Mouse (Mus musculus): ENCODE measurements around the gene Erp44.

Gene Erp44

DNA sequence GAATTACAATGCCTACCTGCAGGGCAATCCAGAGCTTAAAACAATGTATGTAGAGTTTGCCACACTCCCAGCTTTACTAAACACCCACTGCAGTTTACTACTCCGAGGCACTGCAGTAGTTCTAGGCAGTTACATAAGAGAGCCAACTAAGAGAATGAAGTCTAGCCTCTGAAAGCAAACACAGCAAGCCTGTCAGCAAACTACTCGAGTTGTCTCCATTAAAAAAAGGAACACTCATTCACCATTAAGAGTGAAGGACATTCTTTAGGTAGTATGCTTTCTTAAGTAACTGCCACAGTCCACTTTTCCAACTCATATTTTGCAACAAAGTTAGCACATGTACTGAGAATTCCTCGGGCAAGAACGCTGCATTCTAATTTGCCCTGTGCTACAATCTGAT is 40.3 kb downstream of the Erp44 start:
- DNase-seq (ENCODE audit: low spot score in 2 of 2) = no peak

- DNase-seq (ENCODE audit: low spot score in 2 of 2) = no peak
Observed at GRCm38 (mm10) chr4:48236721-48237120, 42.6 kb downstream of the Erp44 start.

DNA sequence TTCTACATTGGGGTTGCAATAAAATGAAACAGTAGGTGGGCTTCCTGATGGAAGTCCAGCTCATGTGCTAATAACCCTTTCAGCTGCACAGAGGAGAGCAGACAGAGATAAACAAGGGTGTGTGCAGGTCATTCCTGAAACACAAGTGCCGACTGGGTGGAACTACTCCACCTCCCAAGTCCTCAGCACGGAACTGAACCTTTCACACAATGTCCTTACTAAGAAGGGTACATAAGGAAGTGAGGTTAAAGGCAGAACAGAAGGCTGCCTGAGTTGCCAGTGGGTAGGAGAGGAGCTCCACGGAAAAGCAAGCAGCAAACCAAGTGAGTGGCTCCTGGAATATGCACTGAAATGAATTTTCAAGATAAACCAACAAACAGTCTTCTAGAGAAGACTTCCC is 52.6 kb downstream of the Erp44 start:
- DNase-seq (ENCODE audit: low spot score in 2 of 2) = no peak

GRCm38 (mm10) chr4:48225604-48226003 is 53.8 kb downstream of the Erp44 start:
- no peak for DNase-seq (ENCODE audit: low spot score in 2 of 2)

DNA sequence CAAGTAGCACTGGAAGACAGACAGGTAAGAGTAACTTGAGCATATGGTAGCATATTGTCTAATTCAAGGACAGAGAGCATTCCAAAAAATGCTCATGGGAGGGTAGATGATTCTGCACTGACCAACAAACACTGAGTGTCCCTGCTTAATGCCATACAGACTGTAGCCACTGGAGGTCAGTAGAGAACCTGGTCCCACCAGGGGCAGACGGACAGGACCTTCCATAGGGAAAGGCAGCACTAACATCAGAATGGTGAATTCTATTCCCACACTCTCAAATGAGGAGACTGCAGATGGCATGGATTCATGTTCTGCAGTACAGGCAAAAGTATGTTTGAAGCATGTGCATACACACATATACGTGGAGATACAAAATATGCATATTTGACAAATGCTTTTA is 54.2 kb downstream of the Erp44 start:
- DNase-seq (ENCODE audit: low spot score in 2 of 2) = peak in 1 of 2 experiments; percentile 70

DNA sequence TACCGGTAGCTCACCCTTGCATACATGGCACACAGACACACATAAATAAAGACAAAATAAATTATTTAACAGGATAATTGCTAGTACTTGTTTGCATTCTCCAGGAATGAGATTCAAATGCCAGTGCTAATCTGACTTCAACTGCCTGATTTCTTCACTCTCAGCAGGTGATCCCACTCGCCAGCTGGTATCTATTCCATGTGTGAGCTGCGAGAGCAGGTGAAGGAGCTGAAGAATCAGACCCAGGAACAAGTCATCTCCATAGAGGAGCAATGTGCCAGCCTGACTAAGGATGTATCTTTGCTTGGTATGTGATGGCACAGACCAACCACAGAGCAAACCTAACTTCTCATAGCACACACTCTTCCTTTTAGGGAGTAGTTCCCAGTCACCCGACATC is 75.8 kb downstream of the Erp44 start:
- no peak for DNase-seq (ENCODE audit: low spot score in 2 of 2)

DNA sequence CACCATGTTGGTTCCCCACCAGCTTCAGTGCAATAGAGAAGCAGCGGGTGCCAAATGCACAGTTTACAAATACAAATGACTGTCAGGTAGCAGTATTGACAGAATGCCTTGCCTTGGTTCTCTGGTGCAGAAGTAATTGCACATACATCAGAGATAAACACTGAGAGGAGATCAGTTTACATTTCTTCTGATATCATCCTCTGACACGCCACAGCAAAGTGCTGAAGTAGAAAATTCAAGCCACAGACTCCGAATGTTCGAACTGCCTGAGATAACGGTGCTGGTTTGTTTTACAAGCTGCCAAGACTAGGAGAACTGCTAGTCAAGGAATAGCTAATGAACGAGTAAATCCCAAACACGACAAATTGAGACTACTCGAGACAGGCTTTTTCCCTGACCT is 80.9 kb downstream of the Erp44 start:
- DNase-seq (ENCODE audit: low spot score in 2 of 2) = no peak

GRCm38 (mm10) chr4:48197925-48198324 is 81.4 kb downstream of the Erp44 start:
- no peak for DNase-seq (ENCODE audit: low spot score in 2 of 2)

DNA sequence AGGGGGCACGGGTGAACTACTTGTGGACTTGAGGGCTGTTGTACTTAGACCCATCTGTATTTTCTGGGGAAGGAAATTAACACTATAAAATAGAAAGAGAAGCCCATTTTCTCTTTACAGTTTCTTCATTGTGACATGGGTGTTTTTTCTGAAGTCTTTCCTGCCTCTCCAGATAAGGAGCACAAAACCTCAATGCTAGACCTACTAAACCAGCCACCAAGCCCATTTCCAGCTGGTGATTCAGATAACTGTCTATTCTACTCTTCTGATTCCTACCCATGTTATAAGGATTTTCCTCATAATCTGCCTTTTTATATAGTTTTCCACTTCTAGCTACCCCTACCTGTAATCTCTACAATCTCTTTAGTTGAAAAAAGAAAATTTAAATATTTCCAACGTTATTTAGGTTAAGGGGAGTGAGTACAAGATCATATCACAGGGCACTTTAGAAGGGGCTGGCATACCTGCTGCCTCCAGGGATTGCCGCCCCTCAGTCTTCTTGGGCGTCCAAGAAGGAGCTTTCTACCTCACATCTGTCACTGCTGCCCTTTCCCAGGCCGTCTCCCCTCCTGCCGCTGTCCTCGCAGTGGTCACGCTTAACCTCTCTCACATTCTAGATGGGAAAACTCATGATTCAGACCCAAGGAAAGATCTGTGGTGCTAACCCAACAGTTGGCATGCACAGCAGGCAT is 97.1 kb downstream of the Erp44 start:
- no peak for DNase-seq (ENCODE audit: low spot score in 2 of 2)

DNA sequence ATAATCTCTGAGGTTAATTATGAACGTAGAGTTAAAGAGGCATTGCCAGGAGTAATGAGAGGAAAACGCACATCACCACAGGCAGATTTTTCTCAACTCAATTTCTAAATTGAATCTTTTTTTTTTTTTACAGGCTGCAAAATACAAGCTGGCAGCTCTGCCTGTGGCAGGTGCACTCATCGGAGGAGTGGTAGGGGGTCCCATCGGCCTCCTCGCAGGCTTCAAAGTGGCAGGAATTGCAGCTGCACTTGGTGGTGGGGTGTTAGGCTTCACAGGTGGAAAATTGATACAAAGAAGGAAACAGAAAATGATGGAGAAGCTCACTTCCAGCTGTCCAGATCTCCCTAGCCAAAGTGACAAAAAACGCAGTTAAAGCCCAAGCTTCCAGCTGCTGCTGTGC is 98.0 kb downstream of the Erp44 start:
- no peak for DNase-seq (ENCODE audit: low spot score in 2 of 2)

- no peak for DNase-seq (ENCODE audit: low spot score in 2 of 2)
Observed at GRCm38 (mm10) chr4:48180922-48181321, 98.4 kb downstream of the Erp44 start.

- DNase-seq (ENCODE audit: low spot score in 2 of 2) = no peak
Observed at GRCm38 (mm10) chr4:48175666-48176065, 103.7 kb downstream of the Erp44 start.

DNA sequence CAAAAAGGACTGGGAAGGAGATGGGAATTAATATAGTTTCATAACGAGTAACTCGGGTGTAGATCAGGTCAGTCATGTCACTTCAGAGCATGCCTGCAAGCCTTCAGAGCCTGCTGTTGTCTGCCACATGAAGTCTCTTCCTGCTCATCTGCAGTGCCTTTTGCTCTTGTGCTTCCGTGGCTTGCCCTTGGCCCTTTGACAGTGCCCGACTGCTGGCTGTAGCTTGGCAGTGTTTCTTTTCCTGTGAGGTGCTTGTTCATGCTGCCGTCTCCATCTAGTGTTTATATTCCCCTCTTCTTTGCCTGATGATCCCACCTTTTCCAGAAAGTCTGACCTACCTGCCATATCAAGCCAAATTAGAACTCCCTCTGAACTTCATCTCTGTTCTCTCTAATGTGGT is 115.5 kb downstream of the Erp44 start:
- no peak for DNase-seq (ENCODE audit: low spot score in 2 of 2)

GRCm38 (mm10) chr4:48160386-48160785 is 119.0 kb downstream of the Erp44 start:
- DNase-seq (ENCODE audit: low spot score in 2 of 2) = no peak

DNA sequence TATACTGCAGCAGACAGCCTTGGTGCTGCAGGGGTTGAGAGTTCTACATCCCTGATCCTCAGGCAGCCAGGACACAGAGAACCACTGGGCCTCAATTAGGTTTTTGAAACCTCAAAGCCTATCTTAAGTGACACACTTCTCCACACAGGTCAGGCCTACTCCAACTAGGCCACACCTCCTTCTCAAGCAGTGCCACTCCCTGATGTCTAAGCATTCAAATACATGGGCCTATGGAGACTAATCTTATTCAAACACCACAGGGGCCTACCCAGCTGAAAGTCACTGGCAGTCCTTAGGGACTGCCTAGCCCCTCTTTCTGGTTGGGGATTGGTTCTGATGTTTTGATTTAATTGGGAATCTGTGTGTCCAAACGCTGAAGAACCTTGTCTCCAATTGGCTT is 123.5 kb downstream of the Erp44 start:
- no peak for DNase-seq (ENCODE audit: low spot score in 2 of 2)

DNA sequence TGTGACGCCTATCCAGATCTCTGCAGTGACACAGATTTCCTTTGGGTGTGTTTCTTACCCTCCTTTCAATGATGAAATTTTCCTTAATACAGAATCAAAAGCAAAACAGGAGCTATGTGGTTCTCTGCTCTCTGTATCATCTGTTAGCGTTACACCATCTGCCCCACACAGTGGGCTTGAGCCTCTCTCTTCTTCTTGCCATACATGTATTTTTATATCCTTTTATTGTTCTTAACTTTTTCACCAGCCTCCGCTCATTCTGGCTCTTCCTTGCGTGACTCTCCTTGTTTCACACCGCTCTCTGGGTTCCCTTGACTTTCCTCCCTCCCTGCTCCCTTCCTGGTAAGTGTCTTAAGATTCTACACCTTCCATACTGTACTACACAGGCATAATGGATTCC is 126.1 kb downstream of the Erp44 start:
- DNase-seq (ENCODE audit: low spot score in 2 of 2) = no peak

DNA sequence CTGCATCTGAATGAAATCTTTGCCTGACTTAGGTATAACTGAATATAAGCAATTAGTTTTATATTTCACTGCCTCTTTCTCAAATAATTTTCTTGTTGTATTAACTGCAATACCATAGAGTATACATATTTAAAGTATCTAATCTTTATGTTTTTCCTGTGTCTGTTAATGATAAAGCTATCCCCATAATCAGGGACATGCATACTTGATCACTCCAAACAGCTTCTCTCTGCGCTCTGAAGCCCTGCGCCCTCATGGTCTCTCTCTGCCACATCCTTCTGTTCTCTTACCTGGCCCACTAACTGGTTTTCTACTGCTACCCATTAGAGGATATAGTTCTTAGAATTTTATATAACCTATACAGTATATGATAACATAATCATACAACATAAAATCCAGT is 129.9 kb downstream of the Erp44 start:
- DNase-seq (ENCODE audit: low spot score in 2 of 2) = no peak
